Mouse (Mus musculus) small intestine, adult 2 months (tissue): ENCODE measurements around the gene Fxyd1. TPM values are rescaled to one million over a fixed set of nuclear protein-coding genes. Genes with fewer than 3 reads are reported as not detected.
A peak's percentile ranks its signal among the peaks of the same experiment; 100 is the strongest.

Source experiments
- H3K27ac ChIP-seq: fragments of 200-500 bp; 2 replicates; pipeline ENCODE4 v1.5.1; 2012; ENCODE audit warnings: low read depth, low read length, control low read depth, inconsistent platforms; ENCODE audit not compliant: insufficient read depth
- H3K27me3 ChIP-seq: fragments of 200-500 bp; 2 replicates; pipeline ENCODE4 v1.6.1; 2012; ENCODE audit warnings: mild to moderate bottlenecking, moderate library complexity, low read length, inconsistent platforms; ENCODE audit not compliant: control insufficient read depth, insufficient read depth
- H3K36me3 ChIP-seq: fragments of 200-500 bp; 2 replicates; pipeline ENCODE4 v1.6.1; 2012; ENCODE audit warnings: mild to moderate bottlenecking, low read length, control low read depth, inconsistent platforms; ENCODE audit not compliant: control insufficient read depth, insufficient read depth
- H3K4me1 ChIP-seq: fragments of 200-500 bp; 2 replicates; pipeline ENCODE4 v1.6.1; 2012; ENCODE audit warnings: low read length, inconsistent platforms, mixed read lengths; ENCODE audit not compliant: control insufficient read depth, insufficient read depth, insufficient read length
- H3K4me3 ChIP-seq: fragments of 200-500 bp; 2 replicates; pipeline ENCODE4 v1.5.1; 2012; ENCODE audit warnings: low read depth, mild to moderate bottlenecking, control low read depth, inconsistent platforms, low read length, moderate library complexity
- CTCF ChIP-seq: fragments of 200-500 bp; IDR thresholded peaks from 2 replicates; pipeline ENCODE4 v1.5.1; 2012; ENCODE audit warnings: low read depth, mild to moderate bottlenecking, control low read depth, inconsistent platforms, low read length, moderate library complexity, mixed read lengths; ENCODE audit not compliant: insufficient replicate concordance, insufficient read length; ENCODE audit errors: extremely low read depth
- POLR2A ChIP-seq: fragments of 200-500 bp; IDR thresholded peaks from 2 replicates; pipeline ENCODE4 v1.6.1; 2012; ENCODE audit warnings: low read depth, mild to moderate bottlenecking, control low read depth, inconsistent platforms, low read length, moderate library complexity
- WGBS: fragments of 180-500 bp; shearing (Covaris S2); methylation state at CpG from one replicate; pipeline ENCODE4 v1.1.7; 2018; 5-methylcytosine and 5-hydroxymethylcytosine counted together
- polyA plus RNA-seq: library from polyadenylated mRNA; depleted of rRNA; stranded (reverse); fragments of >200 nt; gene quantifications from 2 replicates; pipeline ENCODE4 v1.2.3, GENCODE M21; 2012

Fxyd1 gene
- polyA plus RNA-seq, 1 experiment: 41.4 TPM

DNA sequence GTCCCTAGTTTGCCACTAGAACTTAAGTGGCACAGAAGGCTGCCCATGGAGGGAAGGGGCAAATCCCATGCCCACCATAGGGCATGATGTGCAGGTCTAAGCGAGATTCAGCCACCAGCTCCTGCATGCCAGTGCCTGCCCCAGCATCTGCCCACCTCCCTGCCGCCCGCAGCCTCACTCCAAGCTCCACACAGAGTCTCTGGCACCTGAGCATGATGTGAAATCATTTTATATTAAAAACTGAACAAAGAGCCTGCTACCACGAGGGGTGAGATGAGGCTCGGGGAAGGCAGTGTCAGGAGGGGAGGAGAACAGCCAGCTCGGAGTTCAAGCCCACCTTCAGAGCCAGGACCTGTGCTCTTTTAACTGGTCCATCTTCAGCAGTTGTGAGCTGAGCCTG lies 13.3 kb upstream of the Fxyd1 start:
- no peak overlapping the region for H3K4me3 ChIP-seq
- H3K27me3 ChIP-seq: no peaks in the 10 kb centered on the region
- TF ChIP-seq POLR2A (no peak), CTCF (no peak)
- no peak overlapping the region for H3K27ac ChIP-seq
- WGBS: 86% methylated on average over 6 of the region's 6 CpGs
- no peaks in the 10 kb centered on the region for H3K36me3 ChIP-seq
- no peaks in the 10 kb centered on the region; the same call in 1 of the 2 replicates for H3K4me1 ChIP-seq

DNA sequence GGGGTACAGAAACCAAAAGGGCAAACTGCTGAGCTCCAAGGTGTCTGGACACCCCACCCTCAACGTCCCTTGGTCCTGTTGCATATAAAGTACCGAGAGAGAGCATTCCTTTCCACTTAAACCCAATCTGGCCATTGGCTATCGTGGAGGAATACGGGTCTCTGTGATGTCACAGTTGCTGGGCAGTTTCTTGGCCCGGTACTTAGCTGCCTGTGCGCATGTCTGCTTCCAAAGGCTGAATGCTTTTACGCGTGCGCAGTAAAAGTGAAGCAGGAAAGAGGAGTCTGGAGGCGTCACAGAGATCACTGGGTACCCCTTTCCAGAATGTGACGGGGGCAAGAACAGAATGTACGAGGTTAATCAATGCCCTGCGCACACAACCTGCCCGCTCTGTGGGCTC lies 12.5 kb upstream of the Fxyd1 start:
- Histone ChIP-seq H3K27me3 (no peaks in the 10 kb centered on the region), H3K27ac (no peak overlapping the region), H3K36me3 (no peaks in the 10 kb centered on the region), H3K4me3 (no peak overlapping the region), H3K4me1 (no peaks in the 10 kb centered on the region; the same call in 1 of the 2 replicates)
- TF ChIP-seq POLR2A (no peak), CTCF (no peak)
- WGBS: 92% methylated on average over 14 of the region's 14 CpGs

DNA sequence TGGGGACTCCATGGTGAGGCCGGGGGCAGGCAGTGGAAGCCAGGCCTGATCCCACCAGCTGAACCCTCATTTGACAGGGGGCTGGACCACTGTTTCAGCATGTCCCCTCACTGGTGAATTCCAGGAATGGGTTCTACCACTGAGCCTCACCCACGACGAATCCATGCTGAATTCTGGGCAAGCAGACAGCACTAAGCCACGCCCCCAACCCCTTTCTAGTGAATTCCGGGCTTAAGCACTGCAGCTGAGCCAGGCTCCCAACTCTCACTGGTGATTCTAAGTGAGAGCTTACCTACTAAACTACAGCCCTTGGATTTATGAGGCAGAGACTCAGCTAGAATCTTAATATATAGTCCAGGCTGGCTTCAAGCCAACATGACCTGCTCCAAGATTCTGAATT lies 10.8 kb upstream of the Fxyd1 start:
- no peak overlapping the region for H3K27ac ChIP-seq
- no peak overlapping the region for H3K4me3 ChIP-seq
- TF ChIP-seq CTCF: no peak
- TF ChIP-seq POLR2A: no peak
- WGBS: 37% methylated on average over 5 of the region's 5 CpGs
- H3K4me1 ChIP-seq: no peaks in the 10 kb centered on the region; the same call in 1 of the 2 replicates
- H3K27me3 ChIP-seq: no peaks in the 10 kb centered on the region
- H3K36me3 ChIP-seq: no peaks in the 10 kb centered on the region

DNA sequence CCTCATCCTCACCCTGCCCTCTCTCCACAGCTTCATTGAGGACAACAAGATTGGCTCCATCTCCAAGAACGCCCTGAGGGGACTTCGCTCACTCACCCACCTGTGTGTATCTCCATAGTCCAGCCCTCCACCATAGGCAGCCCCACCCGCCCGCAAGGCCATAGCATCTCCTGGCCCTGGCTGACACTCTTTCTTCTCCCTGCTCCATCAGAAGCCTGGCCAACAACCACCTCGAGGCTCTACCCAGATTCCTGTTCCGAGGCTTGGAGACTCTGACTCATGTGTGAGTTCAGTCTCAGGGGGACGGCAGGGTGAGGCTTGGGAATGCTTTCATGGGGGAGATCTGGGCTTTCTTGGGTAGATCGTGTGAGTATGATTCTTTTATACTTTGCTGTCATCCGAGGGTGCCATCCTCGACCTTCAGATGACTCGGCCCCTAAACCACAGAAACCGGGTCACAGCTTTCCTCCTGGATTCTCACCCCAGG lies 6.1 kb upstream of the Fxyd1 start:
- Histone ChIP-seq H3K27me3 (no peaks in the 10 kb centered on the region), H3K4me3 (no peak overlapping the region), H3K4me1 (no peaks in the 10 kb centered on the region), H3K36me3 (no peaks in the 10 kb centered on the region), H3K27ac (no peak overlapping the region)
- TF ChIP-seq CTCF (no peak), POLR2A (no peak)
- WGBS: 83% methylated on average over 12 of the region's 12 CpGs

DNA sequence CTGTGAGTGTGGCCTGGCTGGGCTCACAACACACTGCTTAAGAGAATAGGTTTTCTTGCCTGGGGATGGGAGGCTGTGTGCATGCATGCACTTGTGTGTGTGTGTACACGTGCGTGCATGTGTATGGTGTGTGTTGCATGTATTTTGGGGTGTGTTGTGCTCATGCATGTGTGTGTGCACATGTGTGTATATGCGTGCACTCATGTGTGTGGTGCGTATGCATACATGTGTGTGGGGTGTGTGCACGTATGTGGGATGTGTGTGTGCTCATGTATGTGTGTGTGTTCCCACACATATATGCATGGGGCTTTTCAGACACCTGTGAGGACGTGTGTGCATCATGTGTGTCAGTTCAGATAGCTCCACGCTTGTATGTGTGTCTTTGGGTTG lies 3.6 kb upstream of the Fxyd1 start:
- Histone ChIP-seq H3K4me3 (no peak overlapping the region), H3K4me1 (peaks cover 2% of the 10 kb centered on the region; the same call in 1 of the 2 replicates), H3K27ac (no peak overlapping the region), H3K27me3 (no peaks in the 10 kb centered on the region), H3K36me3 (no peaks in the 10 kb centered on the region)
- 89% methylated on average over 7 of the region's 7 CpGs for WGBS
- TF ChIP-seq CTCF (no peak), POLR2A (no peak)

DNA sequence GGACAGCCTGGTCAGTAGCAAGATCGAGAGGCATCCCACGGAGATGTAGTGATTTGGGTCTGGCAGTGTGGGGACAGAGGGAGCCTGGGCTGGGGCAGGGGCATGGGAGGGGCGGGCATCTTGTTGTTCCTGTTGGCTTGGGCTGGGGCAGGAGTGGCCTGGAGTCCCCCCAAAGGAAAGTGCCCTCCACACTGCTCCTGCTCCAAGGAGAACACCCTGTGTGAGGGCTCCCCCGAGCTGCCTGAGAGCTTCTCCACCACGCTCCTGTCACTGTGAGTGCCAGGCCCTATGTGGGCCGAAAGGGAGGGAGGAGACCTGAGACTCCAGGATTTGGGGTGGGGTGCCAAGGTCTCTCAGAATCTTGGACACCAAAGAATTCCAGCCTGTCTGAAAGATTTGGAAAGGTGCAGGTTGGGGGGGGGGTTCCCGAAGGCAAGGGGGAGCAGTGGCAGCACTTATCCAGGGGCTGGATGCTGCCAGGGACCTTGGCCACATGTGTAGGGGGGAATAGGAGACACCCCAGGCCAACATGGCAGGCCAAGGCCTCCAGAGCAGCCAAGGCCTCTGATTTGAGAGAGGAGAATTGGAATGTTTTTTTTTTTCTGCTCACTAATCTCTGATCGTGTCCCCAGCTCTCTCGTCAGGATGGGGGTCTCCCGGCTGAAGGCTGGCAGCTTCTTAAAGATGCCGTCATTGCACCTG lies 3.1 kb upstream of the Fxyd1 start:
- no peak overlapping the region for H3K27ac ChIP-seq
- WGBS: 88% methylated on average over 11 of the region's 11 CpGs
- peaks cover 2% of the 10 kb centered on the region; the same call in 1 of the 2 replicates for H3K4me1 ChIP-seq
- no peak overlapping the region for H3K4me3 ChIP-seq
- H3K27me3 ChIP-seq: no peaks in the 10 kb centered on the region
- TF ChIP-seq POLR2A: no peak
- no peak for TF ChIP-seq CTCF
- no peaks in the 10 kb centered on the region for H3K36me3 ChIP-seq

DNA sequence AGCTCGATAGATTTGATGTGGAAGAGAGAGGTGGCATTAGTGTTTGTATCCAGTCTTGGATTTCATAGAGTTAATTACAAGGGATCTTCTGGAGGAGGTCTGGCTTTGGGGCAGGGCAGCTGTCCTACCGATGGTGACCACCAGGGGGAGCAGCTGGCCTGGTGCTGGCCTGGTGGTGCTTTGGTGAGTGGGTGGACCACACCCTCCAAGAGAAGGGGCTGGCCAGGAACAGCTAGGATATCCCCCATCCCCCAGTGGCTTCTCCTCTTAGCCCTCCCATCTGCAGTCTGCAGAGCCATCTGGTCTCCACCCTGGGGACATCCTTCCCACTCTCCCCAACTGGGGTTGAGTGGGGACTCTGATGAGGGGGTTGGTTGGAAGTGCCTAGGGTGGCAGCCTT lies 2.1 kb upstream of the Fxyd1 start, which contains the start of gene Lgi4:
TSS of gene Lgi4 (plus strand) at position 235 of the 400 bp plus-strand sequence.
- 1% methylated on average over 2 of the region's 2 CpGs for WGBS
- Histone ChIP-seq H3K36me3 (no peaks in the 10 kb centered on the region), H3K27me3 (no peaks in the 10 kb centered on the region; the same call in 1 of the 2 replicates), H3K4me1 (peaks cover 2% of the 10 kb centered on the region; the same call in 1 of the 2 replicates), H3K27ac (no peak within 1 kb of the TSS), H3K4me3 (no peak within 1 kb of the TSS)
- TF ChIP-seq CTCF: peak; percentile 95
- TF ChIP-seq POLR2A: no peak
